In genomic region chr7:64312811-64313210, GRCm38 (mm10) we compare ENCODE assay signal across 14 mouse cellular contexts.
"Had no signal": no experiment of that assay in that cellular context is flagged by ENCODE, and none has a peak within 500 bp of the region (broad histone marks: within the 10 kb centered on the region; RNA-seq: fewer than 3 reads in every experiment).

No protein-coding gene starts in this region.

- ATAC-seq: hindbrain, embryonic 16.5 days; inflammation-experienced regulatory T-cells, adult 6 months; midbrain, embryonic 13.5 days had no signal

- DNase-seq: lung, postnatal 14 days; right cerebral cortex, adult 18-20 months; right cerebral cortex, postnatal 25 days; thymus, adult 18-20 months; thymus, postnatal 14 days had no signal

- H3K9ac ChIP-seq: hindbrain, embryonic 12.5 days; liver, embryonic 15.5 days; lung, embryonic 15.5 days; midbrain, embryonic 13.5 days; neural tube, embryonic 15.5 days had no signal

- H3K4me1 ChIP-seq: hindbrain, embryonic 12.5 days; liver, embryonic 15.5 days; lung, embryonic 15.5 days; midbrain, embryonic 13.5 days; neural tube, embryonic 15.5 days had no signal

- H3K27me3 ChIP-seq: hindbrain, embryonic 12.5 days; liver, embryonic 15.5 days; lung, embryonic 15.5 days; midbrain, embryonic 13.5 days; neural tube, embryonic 15.5 days had no signal

- H3K9me3 ChIP-seq: hindbrain, embryonic 12.5 days; limb, embryonic 10.5 days; liver, embryonic 15.5 days; lung, embryonic 15.5 days; midbrain, embryonic 13.5 days; neural tube, embryonic 15.5 days had no signal

- H3K4me2 ChIP-seq: hindbrain, embryonic 12.5 days; liver, embryonic 15.5 days; lung, embryonic 15.5 days; midbrain, embryonic 13.5 days; neural tube, embryonic 15.5 days had no signal

- H3K27ac ChIP-seq: hindbrain, embryonic 12.5 days; limb, embryonic 10.5 days; liver, embryonic 15.5 days; lung, embryonic 15.5 days; midbrain, embryonic 13.5 days; neural tube, embryonic 15.5 days had no signal

- H3K4me3 ChIP-seq: hindbrain, embryonic 12.5 days; limb, embryonic 10.5 days; liver, embryonic 15.5 days; lung, embryonic 15.5 days; midbrain, embryonic 13.5 days; myocyte; neural tube, embryonic 15.5 days had no signal
